ENCODE assay signal across 50 mouse cellular contexts in genomic region chr11:99630890-99631289, GRCm38 (mm10). TPM values are rescaled to one million over a fixed set of nuclear protein-coding genes. Genes with fewer than 3 reads are reported as not detected.
"Had no signal": no experiment of that assay in that cellular context is flagged by ENCODE, and none has a peak within 500 bp of the region (broad histone marks: within the 10 kb centered on the region; RNA-seq: fewer than 3 reads in every experiment).

No protein-coding gene starts in this region.

- H3K27me3 ChIP-seq: heart, embryonic 13.5 days; heart, embryonic 15.5 days; hindbrain, embryonic 12.5 days; hindbrain, embryonic 13.5 days; hindbrain, embryonic 15.5 days; intestine, embryonic 15.5 days; kidney, embryonic 15.5 days had no signal

- H3K4me3 ChIP-seq: heart, embryonic 10.5 days; heart, embryonic 12.5 days; heart, embryonic 13.5 days; heart, embryonic 15.5 days; hindbrain, embryonic 10.5 days; hindbrain, embryonic 12.5 days; hindbrain, embryonic 13.5 days; hindbrain, embryonic 15.5 days; intestine, embryonic 15.5 days; kidney, embryonic 15.5 days; layer of hippocampus, adult 2 months had no signal

- DNase-seq: heart, postnatal 10 days; heart, postnatal 36 days; heart, postnatal 4 days; kidney, adult 11 months; kidney, adult 18-20 months; kidney, adult 2 months; kidney, adult 8-10 months; kidney, adult 9 months; kidney, postnatal 10 days; kidney, postnatal 14 days; kidney, postnatal 25 days; kidney, postnatal 36 days; kidney, postnatal 4 days; layer of hippocampus, adult 9-11 months; layer of hippocampus, postnatal 36 days had no signal

- H3K27ac ChIP-seq: heart, embryonic 10.5 days; heart, embryonic 13.5 days; heart, embryonic 15.5 days; hindbrain, embryonic 10.5 days; hindbrain, embryonic 12.5 days; hindbrain, embryonic 13.5 days; hindbrain, embryonic 14.5 days; hindbrain, embryonic 15.5 days; hindbrain, postnatal 0 days; intestine, embryonic 15.5 days; kidney, embryonic 15.5 days; kidney, postnatal 0 days; layer of hippocampus, adult 2 months had no signal

- H3K9me3 ChIP-seq: heart, embryonic 10.5 days; heart, embryonic 12.5 days; heart, embryonic 13.5 days; heart, embryonic 15.5 days; hindbrain, embryonic 10.5 days; hindbrain, embryonic 12.5 days; hindbrain, embryonic 13.5 days; hindbrain, embryonic 15.5 days; intestine, embryonic 15.5 days; kidney, embryonic 15.5 days had no signal

- H3K4me2 ChIP-seq: heart, embryonic 11.5 days; heart, embryonic 12.5 days; heart, embryonic 13.5 days; heart, embryonic 15.5 days; hindbrain, embryonic 12.5 days; hindbrain, embryonic 13.5 days; hindbrain, embryonic 14.5 days; hindbrain, embryonic 15.5 days; intestine, embryonic 15.5 days; kidney, embryonic 15.5 days had no signal

- H3K9ac ChIP-seq: heart, embryonic 12.5 days; heart, embryonic 13.5 days; heart, embryonic 15.5 days; hindbrain, embryonic 12.5 days; hindbrain, embryonic 13.5 days; hindbrain, embryonic 14.5 days; hindbrain, embryonic 15.5 days; intestine, embryonic 15.5 days; kidney, embryonic 15.5 days had no signal

- H3K4me1 ChIP-seq: heart, embryonic 12.5 days; heart, embryonic 13.5 days; heart, embryonic 15.5 days; hindbrain, embryonic 12.5 days; hindbrain, embryonic 13.5 days; hindbrain, embryonic 15.5 days; intestine, embryonic 15.5 days; kidney, embryonic 15.5 days had no signal

- ATAC-seq: hindbrain, embryonic 16.5 days; hindbrain, postnatal 0 days; inflammation-experienced regulatory T-cells, adult 6 months; intestine, embryonic 15.5 days; intestine, embryonic 16.5 days; intestine, postnatal 0 days had no signal

- H3K36me3 ChIP-seq: heart, embryonic 10.5 days; heart, embryonic 12.5 days; heart, embryonic 13.5 days; heart, embryonic 15.5 days; hindbrain, embryonic 10.5 days; hindbrain, embryonic 12.5 days; hindbrain, embryonic 13.5 days; hindbrain, embryonic 15.5 days; intestine, embryonic 15.5 days; kidney, embryonic 15.5 days had no signal

RNA-seq across cellular contexts. Expression of gene Krtap4-1, which starts 2.9 kb away (rescaled TPM):
- total RNA-seq: heart, postnatal 10 days; heart, postnatal 25 days; heart, postnatal 36 days; heart, postnatal 4 days; hematopoietic stem cell, adult 5-6 weeks; hindbrain, postnatal 0 days; layer of hippocampus, adult 18-20 months; layer of hippocampus, adult 2 months; layer of hippocampus, adult 8-10 months; layer of hippocampus, postnatal 10 days; layer of hippocampus, postnatal 14 days; layer of hippocampus, postnatal 25 days; layer of hippocampus, postnatal 36 days; left cerebral cortex, adult 18-20 months had no signal
- polyA plus RNA-seq: heart, embryonic 10.5 days; heart, embryonic 11.5 days; heart, embryonic 12.5 days; heart, embryonic 13.5 days; heart, embryonic 14.5 days; heart, embryonic 15.5 days; heart, embryonic 16.5 days; heart, postnatal 0 days; hindbrain, embryonic 10.5 days; hindbrain, embryonic 11.5 days; hindbrain, embryonic 12.5 days; hindbrain, embryonic 13.5 days; hindbrain, embryonic 14.5 days; hindbrain, embryonic 15.5 days; hindbrain, embryonic 16.5 days; hindbrain, postnatal 0 days; inflammation-experienced regulatory T-cells, adult 6 months; intestine, embryonic 14.5 days; intestine, embryonic 15.5 days; intestine, embryonic 16.5 days; intestine, postnatal 0 days; kidney, adult 2 months; kidney, embryonic 14.5 days; kidney, embryonic 15.5 days; kidney, embryonic 16.5 days; kidney, postnatal 0 days; large intestine, adult 2 months had no signal

RNA-seq across cellular contexts. Expression of gene Krtap4-2, which starts 4.0 kb away (rescaled TPM):
- total RNA-seq: heart, postnatal 10 days; heart, postnatal 25 days; heart, postnatal 36 days; heart, postnatal 4 days; hematopoietic stem cell, adult 5-6 weeks; hindbrain, postnatal 0 days; layer of hippocampus, adult 18-20 months; layer of hippocampus, adult 2 months; layer of hippocampus, adult 8-10 months; layer of hippocampus, postnatal 10 days; layer of hippocampus, postnatal 14 days; layer of hippocampus, postnatal 25 days; layer of hippocampus, postnatal 36 days; left cerebral cortex, adult 18-20 months had no signal
- polyA plus RNA-seq: heart, embryonic 10.5 days; heart, embryonic 11.5 days; heart, embryonic 12.5 days; heart, embryonic 13.5 days; heart, embryonic 14.5 days; heart, embryonic 15.5 days; heart, embryonic 16.5 days; heart, postnatal 0 days; hindbrain, embryonic 10.5 days; hindbrain, embryonic 11.5 days; hindbrain, embryonic 12.5 days; hindbrain, embryonic 13.5 days; hindbrain, embryonic 14.5 days; hindbrain, embryonic 15.5 days; hindbrain, embryonic 16.5 days; hindbrain, postnatal 0 days; inflammation-experienced regulatory T-cells, adult 6 months; intestine, embryonic 14.5 days; intestine, embryonic 15.5 days; intestine, embryonic 16.5 days; intestine, postnatal 0 days; kidney, adult 2 months; kidney, embryonic 14.5 days; kidney, embryonic 15.5 days; kidney, embryonic 16.5 days; kidney, postnatal 0 days; large intestine, adult 2 months had no signal

RNA-seq across cellular contexts. Expression of gene Gm11562, which starts 10.7 kb away (rescaled TPM):
- total RNA-seq: heart, postnatal 10 days; heart, postnatal 25 days; heart, postnatal 36 days; heart, postnatal 4 days; hematopoietic stem cell, adult 5-6 weeks; hindbrain, postnatal 0 days; layer of hippocampus, adult 18-20 months; layer of hippocampus, adult 2 months; layer of hippocampus, adult 8-10 months; layer of hippocampus, postnatal 10 days; layer of hippocampus, postnatal 14 days; layer of hippocampus, postnatal 25 days; layer of hippocampus, postnatal 36 days; left cerebral cortex, adult 18-20 months had no signal
- polyA plus RNA-seq: heart, embryonic 10.5 days; heart, embryonic 11.5 days; heart, embryonic 12.5 days; heart, embryonic 13.5 days; heart, embryonic 14.5 days; heart, embryonic 15.5 days; heart, embryonic 16.5 days; heart, postnatal 0 days; hindbrain, embryonic 10.5 days; hindbrain, embryonic 11.5 days; hindbrain, embryonic 12.5 days; hindbrain, embryonic 13.5 days; hindbrain, embryonic 14.5 days; hindbrain, embryonic 15.5 days; hindbrain, embryonic 16.5 days; hindbrain, postnatal 0 days; inflammation-experienced regulatory T-cells, adult 6 months; intestine, embryonic 14.5 days; intestine, embryonic 15.5 days; intestine, embryonic 16.5 days; intestine, postnatal 0 days; kidney, adult 2 months; kidney, embryonic 14.5 days; kidney, embryonic 15.5 days; kidney, embryonic 16.5 days; kidney, postnatal 0 days; large intestine, adult 2 months had no signal

RNA-seq across cellular contexts. Expression of gene Krtap4-7, which starts 13.0 kb away (rescaled TPM):
- total RNA-seq: heart, postnatal 10 days; heart, postnatal 25 days; heart, postnatal 36 days; heart, postnatal 4 days; hematopoietic stem cell, adult 5-6 weeks; hindbrain, postnatal 0 days; layer of hippocampus, adult 18-20 months; layer of hippocampus, adult 2 months; layer of hippocampus, adult 8-10 months; layer of hippocampus, postnatal 10 days; layer of hippocampus, postnatal 14 days; layer of hippocampus, postnatal 25 days; layer of hippocampus, postnatal 36 days; left cerebral cortex, adult 18-20 months had no signal
- polyA plus RNA-seq: heart, embryonic 10.5 days; heart, embryonic 11.5 days; heart, embryonic 12.5 days; heart, embryonic 13.5 days; heart, embryonic 14.5 days; heart, embryonic 15.5 days; heart, embryonic 16.5 days; heart, postnatal 0 days; hindbrain, embryonic 10.5 days; hindbrain, embryonic 11.5 days; hindbrain, embryonic 12.5 days; hindbrain, embryonic 13.5 days; hindbrain, embryonic 14.5 days; hindbrain, embryonic 15.5 days; hindbrain, embryonic 16.5 days; hindbrain, postnatal 0 days; inflammation-experienced regulatory T-cells, adult 6 months; intestine, embryonic 14.5 days; intestine, embryonic 15.5 days; intestine, embryonic 16.5 days; intestine, postnatal 0 days; kidney, adult 2 months; kidney, embryonic 14.5 days; kidney, embryonic 15.5 days; kidney, embryonic 16.5 days; kidney, postnatal 0 days; large intestine, adult 2 months had no signal

RNA-seq across cellular contexts. Expression of gene Krtap2-4, which starts 16.2 kb away (rescaled TPM):
- total RNA-seq: heart, postnatal 10 days; heart, postnatal 25 days; heart, postnatal 36 days; heart, postnatal 4 days; hematopoietic stem cell, adult 5-6 weeks; hindbrain, postnatal 0 days; layer of hippocampus, adult 18-20 months; layer of hippocampus, adult 2 months; layer of hippocampus, adult 8-10 months; layer of hippocampus, postnatal 10 days; layer of hippocampus, postnatal 14 days; layer of hippocampus, postnatal 25 days; layer of hippocampus, postnatal 36 days; left cerebral cortex, adult 18-20 months had no signal
- polyA plus RNA-seq: heart, embryonic 10.5 days; heart, embryonic 11.5 days; heart, embryonic 12.5 days; heart, embryonic 13.5 days; heart, embryonic 14.5 days; heart, embryonic 15.5 days; heart, embryonic 16.5 days; heart, postnatal 0 days; hindbrain, embryonic 10.5 days; hindbrain, embryonic 11.5 days; hindbrain, embryonic 12.5 days; hindbrain, embryonic 13.5 days; hindbrain, embryonic 14.5 days; hindbrain, embryonic 15.5 days; hindbrain, embryonic 16.5 days; hindbrain, postnatal 0 days; inflammation-experienced regulatory T-cells, adult 6 months; intestine, embryonic 14.5 days; intestine, embryonic 15.5 days; intestine, embryonic 16.5 days; intestine, postnatal 0 days; kidney, adult 2 months; kidney, embryonic 14.5 days; kidney, embryonic 15.5 days; kidney, embryonic 16.5 days; kidney, postnatal 0 days; large intestine, adult 2 months had no signal
